Mouse (Mus musculus) heart, embryonic 10.5 days (tissue): ENCODE measurements around the gene Nat8f7. TPM values are rescaled to one million over a fixed set of nuclear protein-coding genes. Genes with fewer than 3 reads are reported as not detected.
"Not testable (repeated sequence)": the region's sequence is repeated elsewhere in the genome, so short reads cannot be mapped to it uniquely, and the experiment has no call there.

Experiments used
- DNase-seq: peaks from one replicate; pipeline ENCODE4 v3.0.0-alpha.2; 2017; ENCODE audit warnings: low spot score
- H3K27ac ChIP-seq: fragments of 300-500 bp; sonication (generic); 2 replicates; pipeline ENCODE4 v1.5.1; 2016; ENCODE audit warnings: mild to moderate bottlenecking
- H3K27me3 ChIP-seq: fragments of 300-500 bp; sonication (generic); 2 replicates; pipeline ENCODE4 v1.6.1; 2016; ENCODE audit warnings: mild to moderate bottlenecking; ENCODE audit not compliant: poor library complexity, insufficient read depth, severe bottlenecking
- H3K36me3 ChIP-seq: fragments of 300-500 bp; sonication (generic); 2 replicates; pipeline ENCODE4 v1.6.1; 2016; ENCODE audit warnings: mild to moderate bottlenecking, moderate library complexity
- H3K4me1 ChIP-seq: fragments of 300-500 bp; sonication (generic); 2 replicates; pipeline ENCODE4 v1.6.1; 2016; ENCODE audit warnings: mild to moderate bottlenecking
- H3K4me3 ChIP-seq: fragments of 300-500 bp; sonication (generic); 2 replicates; pipeline ENCODE4 v1.5.1; 2016; ENCODE audit warnings: mild to moderate bottlenecking, moderate library complexity
- H3K9me3 ChIP-seq: fragments of 300-500 bp; sonication (generic); 2 replicates; pipeline ENCODE4 v1.6.1; 2016; ENCODE audit warnings: mild to moderate bottlenecking, moderate library complexity
- WGBS: fragments of 180-500 bp; shearing (Covaris S2); methylation state at CpG from one replicate; pipeline ENCODE4 v1.1.7; 2016; 5-methylcytosine and 5-hydroxymethylcytosine counted together
- microRNA-seq: library from miRNA; unstranded; fragments of <30 nt; microRNA quantifications from one replicate; pipeline ENCODE4, GENCODE M21; 2017
- polyA plus RNA-seq: library from polyadenylated mRNA; unstranded; fragments of >200 nt; fragmentation: Nextera tagmentation; extraction: Ambion mirVana; gene quantifications from 2 replicates; pipeline ENCODE4 v1.2.1, GENCODE M21; 2016

Gene Nat8f7
- polyA plus RNA-seq: 0.09 TPM in 1 of 2 replicates, not detected in the other

DNA sequence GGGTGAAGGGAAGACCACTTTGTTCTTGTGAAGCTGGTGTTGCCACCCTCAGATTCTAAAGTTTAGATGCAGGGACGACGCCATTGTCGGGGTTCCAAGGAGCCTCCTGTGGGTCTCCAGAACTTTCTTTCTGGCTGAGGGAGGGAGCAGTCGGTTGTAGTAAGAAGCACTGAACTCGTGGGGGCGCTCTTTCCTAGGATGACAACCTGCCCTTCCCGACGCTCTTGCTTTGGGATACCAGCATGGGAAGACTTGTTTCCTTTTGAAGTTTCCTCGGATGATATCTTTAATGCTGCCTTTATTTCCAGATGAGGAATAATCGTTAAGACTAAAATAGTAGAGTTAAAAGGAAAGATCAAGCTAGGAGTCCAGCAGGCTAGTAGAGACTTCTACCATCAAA lies at the start of gene Nat8f7:
Nat8f7 (minus strand) TSS at position 101 of the 400 bp plus-strand sequence.
- H3K36me3 ChIP-seq, H3K9me3 ChIP-seq, DNase-seq, H3K27ac ChIP-seq, H3K4me1 ChIP-seq, H3K27me3 ChIP-seq, H3K4me3 ChIP-seq: not testable (repeated sequence)
- WGBS: 77% methylated on average over 10 of the region's 10 CpGs

DNA sequence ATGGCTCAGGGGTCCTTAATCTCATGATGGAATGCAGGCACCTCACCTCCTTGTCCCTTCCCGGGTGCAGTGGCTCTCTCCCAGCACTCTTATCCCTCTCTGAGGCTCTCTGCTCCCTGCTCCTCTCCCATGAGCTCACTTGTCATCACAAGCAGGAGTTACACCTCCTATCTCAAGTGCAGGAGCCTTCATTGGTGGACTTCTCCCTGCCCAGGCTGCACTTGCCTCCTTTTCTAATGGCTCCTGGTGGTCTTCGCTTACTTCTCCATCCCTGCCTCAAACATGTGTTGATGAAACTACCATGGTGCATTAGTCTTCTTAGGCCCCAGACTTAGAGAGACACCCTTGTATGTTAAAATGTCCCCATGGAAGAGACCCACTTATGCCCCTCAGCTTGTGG lies 49.7 kb upstream of the Nat8f7 start:
- H3K27me3 ChIP-seq, H3K36me3 ChIP-seq, H3K4me1 ChIP-seq, H3K9me3 ChIP-seq, H3K4me3 ChIP-seq, H3K27ac ChIP-seq: not testable (repeated sequence)
- WGBS: 44% methylated on average over 2 of the region's 2 CpGs
- peak; percentile 74 for DNase-seq

DNA sequence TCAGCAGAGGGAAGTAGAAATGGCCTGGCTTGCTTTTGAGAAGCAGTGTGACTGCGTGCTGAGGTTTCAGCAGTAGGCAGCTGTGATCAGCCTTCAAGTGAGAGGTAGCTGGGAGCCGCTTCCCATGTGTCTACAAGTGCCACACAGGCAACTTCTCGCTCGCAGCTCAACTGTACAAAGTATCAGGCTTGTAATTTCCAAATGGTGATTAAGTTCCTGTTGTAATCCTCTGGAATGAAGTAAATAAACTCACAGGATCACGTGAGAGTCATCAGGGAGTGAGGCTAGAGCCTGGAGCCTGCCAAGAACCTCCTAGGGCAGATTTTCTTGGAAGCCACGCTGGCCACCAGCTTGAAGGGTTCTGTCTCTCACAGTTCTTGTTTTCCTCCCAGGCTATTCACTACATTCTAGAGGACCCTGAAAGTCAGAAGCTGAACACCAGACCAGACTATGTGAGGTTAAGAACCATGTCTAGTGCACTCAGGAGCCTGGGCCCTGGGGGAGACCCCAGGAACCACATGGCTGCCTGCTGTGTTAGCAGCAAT lies 42.8 kb upstream of the Nat8f7 start:
- not testable (repeated sequence) for H3K27me3 ChIP-seq, DNase-seq, H3K4me3 ChIP-seq, H3K36me3 ChIP-seq, H3K4me1 ChIP-seq, H3K27ac ChIP-seq, H3K9me3 ChIP-seq
- WGBS: 48% methylated on average over 4 of the region's 6 CpGs

DNA sequence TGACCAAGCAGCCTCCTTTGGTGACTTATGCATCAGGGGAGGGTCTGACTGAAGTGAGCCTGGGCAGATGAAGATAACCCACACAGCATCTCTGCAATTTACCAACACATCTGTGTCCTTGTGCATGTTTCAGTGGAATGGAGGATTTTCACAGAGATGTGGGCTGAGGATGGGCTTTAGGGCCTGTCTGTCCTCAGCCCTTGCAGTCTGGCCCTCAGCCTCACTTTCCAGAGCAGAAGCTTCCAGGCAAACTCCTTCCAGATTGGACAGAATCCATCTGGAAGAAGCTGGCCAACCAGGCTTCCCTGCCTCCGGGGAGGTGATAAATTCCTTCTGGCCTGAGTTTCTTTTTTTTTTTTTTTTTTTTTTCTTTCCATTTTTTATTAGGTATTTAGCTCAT lies 3.4 kb downstream of the Nat8f7 start:
- H3K4me1 ChIP-seq, DNase-seq, H3K4me3 ChIP-seq, H3K9me3 ChIP-seq, H3K27ac ChIP-seq, H3K36me3 ChIP-seq, H3K27me3 ChIP-seq: not testable (repeated sequence)
- 78% methylated on average over 1 of the region's 1 CpGs for WGBS

DNA sequence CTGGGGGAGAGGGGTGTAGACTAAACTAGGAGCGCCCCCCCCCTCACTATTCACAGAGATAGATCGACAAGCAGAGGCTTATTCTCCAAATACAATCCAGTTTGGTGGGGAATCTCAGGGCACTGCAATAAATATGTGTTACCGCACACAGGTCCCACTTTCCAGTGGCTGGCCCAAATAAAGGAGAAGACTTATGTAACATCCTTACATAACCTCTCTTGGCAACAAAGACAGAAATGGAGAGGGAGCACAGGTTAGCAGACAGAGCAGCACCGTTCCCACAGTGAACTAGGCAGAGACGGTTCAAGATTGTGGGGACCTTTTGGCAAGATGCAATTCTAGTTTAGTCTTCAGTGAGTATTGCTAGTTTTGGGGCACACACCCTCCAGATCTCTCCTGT lies 3.8 kb downstream of the Nat8f7 start:
- not testable (repeated sequence) for H3K4me1 ChIP-seq, H3K27me3 ChIP-seq, DNase-seq, H3K36me3 ChIP-seq, H3K9me3 ChIP-seq, H3K27ac ChIP-seq, H3K4me3 ChIP-seq
- WGBS: 93% methylated on average over 5 of the region's 5 CpGs

DNA sequence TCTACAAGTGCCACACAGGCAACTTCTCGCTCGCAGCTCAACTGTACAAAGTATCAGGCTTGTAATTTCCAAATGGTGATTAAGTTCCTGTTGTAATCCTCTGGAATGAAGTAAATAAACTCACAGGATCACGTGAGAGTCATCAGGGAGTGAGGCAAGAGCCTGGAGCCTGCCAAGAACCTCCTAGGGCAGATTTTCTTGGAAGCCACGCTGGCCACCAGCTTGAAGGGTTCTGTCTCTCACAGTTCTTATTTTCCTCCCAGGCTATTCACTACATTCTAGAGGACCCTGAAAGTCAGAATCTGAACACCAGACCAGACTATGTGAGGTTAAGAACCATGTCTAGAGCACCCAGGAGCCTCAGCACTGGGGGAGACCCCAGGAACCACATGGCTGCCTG lies 11.1 kb downstream of the Nat8f7 start:
- H3K27me3 ChIP-seq, H3K4me3 ChIP-seq, H3K4me1 ChIP-seq, DNase-seq, H3K27ac ChIP-seq, H3K36me3 ChIP-seq, H3K9me3 ChIP-seq: not testable (repeated sequence)
- WGBS: 77% methylated on average over 2 of the region's 4 CpGs

Small RNA genes within 50 kb of the gene (microRNA-seq; reads per million reads assigned to microRNA genes)
- not detected for gene Gm27317

Other genes starting within 250 kb of the Nat8f7 start
- gene Fbxo41, start 210.2 kb downstream of the Nat8f7 start, polyA plus RNA-seq: 0.04 and 0.13 TPM in 2 replicates
- gene Egr4, start 199.6 kb downstream of the Nat8f7 start, polyA plus RNA-seq: not detected in 2 replicates
- 4.4 and 5.5 TPM in 2 replicates for gene Alms1, start 125.7 kb downstream of the Nat8f7 start, polyA plus RNA-seq
- 0.20 and 0.33 TPM in 2 replicates for gene Nat8f3, start 52.5 kb upstream of the Nat8f7 start, polyA plus RNA-seq
- not detected in 2 replicates for gene Nat8f6, start 107.7 kb upstream of the Nat8f7 start, polyA plus RNA-seq
- not detected in 2 replicates for gene Nat8f5, start 107.8 kb upstream of the Nat8f7 start, polyA plus RNA-seq
- gene Nat8, start 118.9 kb upstream of the Nat8f7 start, polyA plus RNA-seq: not detected in 2 replicates
- not detected in 2 replicates for gene Nat8f2, start 156.0 kb upstream of the Nat8f7 start, polyA plus RNA-seq
- 1.5 and 2.5 TPM in 2 replicates for gene Nat8f4, start 191.7 kb upstream of the Nat8f7 start, polyA plus RNA-seq
- gene Tprkb, start 198.7 kb upstream of the Nat8f7 start, polyA plus RNA-seq: 24.5 and 28.8 TPM in 2 replicates
- gene Nat8f1, start 202.5 kb upstream of the Nat8f7 start, polyA plus RNA-seq: 4.3 and 5.8 TPM in 2 replicates
- gene Dusp11, start 248.5 kb upstream of the Nat8f7 start, polyA plus RNA-seq: 38.0 and 39.9 TPM in 2 replicates